Mouse (Mus musculus): ENCODE results near the gene Efcab9.

DNA sequence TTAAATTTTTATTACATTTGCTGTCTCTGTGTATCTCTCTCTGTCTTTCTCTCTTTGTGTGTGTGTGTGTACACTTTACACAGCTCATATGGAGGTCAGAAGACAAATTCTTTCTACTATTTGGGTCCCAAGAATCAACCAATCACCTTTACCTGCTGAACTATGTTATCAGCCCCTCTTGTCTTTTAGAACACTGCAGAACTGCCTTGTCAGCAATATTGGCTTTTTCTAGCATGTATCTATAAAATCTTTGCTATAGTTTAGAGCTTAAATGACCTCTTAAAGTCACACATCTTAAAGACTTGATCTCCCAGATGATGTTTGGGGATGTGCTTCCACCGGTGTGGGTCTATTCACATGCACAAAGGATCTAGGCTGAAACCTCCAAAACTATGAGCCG, 40.8 kb downstream of the Efcab9 start:
- TF ChIP-seq CTCF (IDR thresholded peaks at IDR 0.05; ENCODE audit: control insufficient read depth, insufficient read depth, low read length): no peak
- no peak for TF ChIP-seq POLR2A (IDR thresholded peaks at IDR 0.05; ENCODE audit: borderline replicate concordance, control insufficient read depth, low read depth, low read length)
